Comparison of ENCODE assay signal across 8 mouse cellular contexts in genomic region chr8:3676993-3677579, GRCm38 (mm10). TPM values are rescaled to one million over a fixed set of nuclear protein-coding genes. Genes with fewer than 3 reads are reported as not detected.
A peak's percentile ranks its signal among the peaks of the same experiment; 100 is the strongest.
DNase-seq lines count a peak whose midpoint lies in the region; ATAC-seq and TF ChIP-seq lines count a peak whose summit lies in the region.

No protein-coding gene starts in this region.

- intact Hi-C loops in left cerebral cortex, postnatal 14 days (cut with DNase I) = loop anchor here (2.0 kb wide), 1 partner anchor 56 kb away; the partner anchor contains the start of genes Pet100 and Xab2

- H3K4me3 ChIP-seq in lung, adult 2 months (replicated peaks; ENCODE audit: extremely low read depth, low read depth, low read length) = peak overlapping the region; percentile 92
- peak overlapping the region; percentile 88 for H3K4me3 ChIP-seq in hindbrain, embryonic 11.5 days (ENCODE audit: low read depth, low read length)
- H3K4me3 ChIP-seq in liver, embryonic 16.5 days (ENCODE audit: low read depth, low read length) = peak overlapping the region; percentile 80
- H3K4me3 ChIP-seq in olfactory bulb, adult 2 months (ENCODE audit: insufficient read depth, low read depth, low read length) = peak overlapping the region; percentile 77

- TF ChIP-seq POLR2A in lung, adult 2 months (IDR thresholded peaks at IDR 0.05; ENCODE audit: borderline replicate concordance, extremely low read depth, low read depth, low read length) = no peak
- TF ChIP-seq POLR2A in olfactory bulb, adult 2 months (IDR thresholded peaks at IDR 0.05; ENCODE audit: insufficient read depth, low read depth, low read length) = no peak

- DNase-seq in lung, adult 2 months = no peak
- DNase-seq in lung, postnatal 25 days (ENCODE audit: low spot score) = no peak
- peak; percentile 12 for DNase-seq in embryo, embryonic 11 days
- DNase-seq in hindbrain, embryonic 11.5 days (ENCODE audit: low spot score) = no peak
- no peak for DNase-seq in left cerebral cortex, postnatal 14 days (ENCODE audit: low spot score in 2 of 2)
- no peak for DNase-seq in right cerebral cortex, adult 18-20 months

- no peaks in the 10 kb centered on the region; the same call in 1 of the 2 replicates for H3K4me1 ChIP-seq in lung, adult 2 months (ENCODE audit: control insufficient read depth, insufficient read depth, low read length)
- H3K4me1 ChIP-seq in hindbrain, embryonic 11.5 days (replicated peaks; ENCODE audit: control insufficient read depth, insufficient read depth, low read length) = no peaks in the 10 kb centered on the region
- peaks cover 21% of the 10 kb centered on the region for H3K4me1 ChIP-seq in liver, embryonic 16.5 days (ENCODE audit: control insufficient read depth, low read depth, low read length)
- H3K4me1 ChIP-seq in olfactory bulb, adult 2 months (ENCODE audit: control insufficient read depth, insufficient read depth, low read length) = peaks cover 18% of the 10 kb centered on the region; the same call in 1 of the 2 replicates

- ATAC-seq in hindbrain, embryonic 11.5 days (ENCODE audit: low FRiP score) = peak; percentile 1; the same call in 1 of the 2 replicates
- peak; percentile 5 for ATAC-seq in liver, embryonic 16.5 days (ENCODE audit: low read depth)

- no peaks in the 10 kb centered on the region for H3K9me3 ChIP-seq in hindbrain, embryonic 11.5 days (ENCODE audit: control insufficient read depth, low read length)
- no peaks in the 10 kb centered on the region for H3K9me3 ChIP-seq in liver, embryonic 16.5 days (replicated peaks; ENCODE audit: control insufficient read depth, low read length)

- TF ChIP-seq CTCF in lung, adult 2 months (IDR thresholded peaks at IDR 0.05; ENCODE audit: insufficient read depth, low read length) = no peak
- no peak for TF ChIP-seq CTCF in olfactory bulb, adult 2 months (IDR thresholded peaks at IDR 0.05; ENCODE audit: insufficient read depth, low read depth, low read length)

- WGBS in lung, adult 2 months = under 1% methylated on average over 15 of the region's 15 CpGs
- 8% methylated on average over 15 of the region's 15 CpGs for WGBS in hindbrain, embryonic 11.5 days
- WGBS in liver, embryonic 16.5 days (ENCODE audit: insufficient replicate concordance) = 2% methylated on average over 15 of the region's 15 CpGs
- under 1% methylated on average over 15 of the region's 15 CpGs for WGBS in olfactory bulb, adult 2 months

- H3K36me3 ChIP-seq in hindbrain, embryonic 11.5 days (ENCODE audit: control insufficient read depth, insufficient read depth, low read length) = 0 out of 2 replicates have a peak, but pooled peaks cover 6% of the 10 kb centered on the region
- H3K36me3 ChIP-seq in liver, embryonic 16.5 days (ENCODE audit: control insufficient read depth, insufficient read depth) = peaks cover 14% of the 10 kb centered on the region

- H3K4me2 ChIP-seq in hindbrain, embryonic 11.5 days (replicated peaks; ENCODE audit: low read depth, low read length) = peak overlapping the region; percentile 84
- H3K4me2 ChIP-seq in liver, embryonic 16.5 days (ENCODE audit: low read depth, low read length) = peak overlapping the region; percentile 82

- H3K27me3 ChIP-seq in hindbrain, embryonic 11.5 days (ENCODE audit: control insufficient read depth, insufficient read depth, low read length) = no peaks in the 10 kb centered on the region
- H3K27me3 ChIP-seq in liver, embryonic 16.5 days (ENCODE audit: control insufficient read depth, insufficient read depth, low read depth, low read length) = no peaks in the 10 kb centered on the region

- H3K9ac ChIP-seq in hindbrain, embryonic 11.5 days (ENCODE audit: low read depth, low read length) = peak overlapping the region; percentile 85
- peak overlapping the region; percentile 88 for H3K9ac ChIP-seq in liver, embryonic 16.5 days (ENCODE audit: low read depth, low read length)

- peak overlapping the region; percentile 84 for H3K27ac ChIP-seq in hindbrain, embryonic 11.5 days (ENCODE audit: low read depth, low read length)
- H3K27ac ChIP-seq in liver, embryonic 16.5 days (ENCODE audit: low read length) = peak overlapping the region; percentile 81
- no peak overlapping the region for H3K27ac ChIP-seq in olfactory bulb, adult 2 months (ENCODE audit: insufficient read depth, low read depth, low read length)

RNA-seq across cellular contexts. Expression of gene Trappc5, which starts 1.0 kb away (rescaled TPM):
- 28.5 and 28.7 TPM in 2 replicates for polyA plus RNA-seq in lung, adult 2 months (2012; rRNA removed)
- polyA plus RNA-seq in hindbrain, embryonic 11.5 days (2014; fragmentation: Nextera tagmentation; extraction: Ambion mirVana) = 34.2 and 40.8 TPM in 2 replicates
- polyA plus RNA-seq in liver, embryonic 16.5 days (2015; fragmentation: Nextera tagmentation; extraction: Ambion mirVana) = 12.9 and 13.0 TPM in 2 replicates
- not detected in 2 replicates for polyA plus RNA-seq in olfactory bulb, adult 2 months (2012; ENCODE audit: insufficient read depth, insufficient read length, low replicate concordance, missing spikeins)
- 10 to 100 TPM; 27.5 to 28.6 TPM for total RNA-seq in left cerebral cortex, postnatal 14 days (2021)

RNA-seq across cellular contexts. Expression of gene Fcor, which starts 4.9 kb away (rescaled TPM):
- polyA plus RNA-seq in lung, adult 2 months (2012; rRNA removed) = 6.5 and 17.4 TPM in 2 replicates
- polyA plus RNA-seq in hindbrain, embryonic 11.5 days (2014; fragmentation: Nextera tagmentation; extraction: Ambion mirVana) = 7.2 and 8.1 TPM in 2 replicates
- polyA plus RNA-seq in liver, embryonic 16.5 days (2015; fragmentation: Nextera tagmentation; extraction: Ambion mirVana) = 3.9 and 4.0 TPM in 2 replicates
- polyA plus RNA-seq in olfactory bulb, adult 2 months (2012; ENCODE audit: insufficient read depth, insufficient read length, low replicate concordance, missing spikeins) = not detected in 2 replicates
- 10 to 100 TPM; 16.3 to 18.6 TPM for total RNA-seq in left cerebral cortex, postnatal 14 days (2021)

RNA-seq across cellular contexts. Expression of gene Mcemp1, which starts 11.5 kb away (rescaled TPM):
- polyA plus RNA-seq in lung, adult 2 months (2012; rRNA removed) = 8.2 and 10.0 TPM in 2 replicates
- polyA plus RNA-seq in hindbrain, embryonic 11.5 days (2014; fragmentation: Nextera tagmentation; extraction: Ambion mirVana) = 0.19 TPM in 1 of 2 replicates, not detected in the other
- 7.7 and 8.2 TPM in 2 replicates for polyA plus RNA-seq in liver, embryonic 16.5 days (2015; fragmentation: Nextera tagmentation; extraction: Ambion mirVana)
- polyA plus RNA-seq in olfactory bulb, adult 2 months (2012; ENCODE audit: insufficient read depth, insufficient read length, low replicate concordance, missing spikeins) = not detected in 2 replicates
- total RNA-seq in left cerebral cortex, postnatal 14 days (2021) = under 1 TPM in 1 of 2 experiments, not detected in 1; 0.24 TPM

RNA-seq across cellular contexts. Expression of gene Fcer2a, which starts 16.9 kb away (rescaled TPM):
- polyA plus RNA-seq in lung, adult 2 months (2012; rRNA removed) = 2.7 and 12.5 TPM in 2 replicates
- 0.15 and 0.49 TPM in 2 replicates for polyA plus RNA-seq in hindbrain, embryonic 11.5 days (2014; fragmentation: Nextera tagmentation; extraction: Ambion mirVana)
- not detected in 2 replicates for polyA plus RNA-seq in liver, embryonic 16.5 days (2015; fragmentation: Nextera tagmentation; extraction: Ambion mirVana)
- polyA plus RNA-seq in olfactory bulb, adult 2 months (2012; ENCODE audit: insufficient read depth, insufficient read length, low replicate concordance, missing spikeins) = not detected in 2 replicates
- not detected for total RNA-seq in left cerebral cortex, postnatal 14 days (2021)

RNA-seq across cellular contexts. Expression of gene Retn, which starts 21.5 kb away (rescaled TPM):
- 6.2 and 10.8 TPM in 2 replicates for polyA plus RNA-seq in lung, adult 2 months (2012; rRNA removed)
- polyA plus RNA-seq in hindbrain, embryonic 11.5 days (2014; fragmentation: Nextera tagmentation; extraction: Ambion mirVana) = 0.18 TPM in 1 of 2 replicates, not detected in the other
- polyA plus RNA-seq in liver, embryonic 16.5 days (2015; fragmentation: Nextera tagmentation; extraction: Ambion mirVana) = 0.11 TPM in 1 of 2 replicates, not detected in the other
- not detected in 2 replicates for polyA plus RNA-seq in olfactory bulb, adult 2 months (2012; ENCODE audit: insufficient read depth, insufficient read length, low replicate concordance, missing spikeins)
- under 1 TPM; 0.42 to 0.53 TPM for total RNA-seq in left cerebral cortex, postnatal 14 days (2021)

Comparison
In these comparisons a context has a peak if more than half of its experiments do, and no peak if none do; other contexts are left out.
1. RNA of gene Trappc5, which starts 1.0 kb away (polyA plus RNA-seq): 34.2 to 40.8 TPM in hindbrain, embryonic 11.5 days, 28.5 to 28.7 TPM in lung, adult 2 months and 12.9 to 13.0 TPM in liver, embryonic 16.5 days; not detected in olfactory bulb, adult 2 months; every median in the first group is over 10 times any median in the second.
2. Peak in every context shown above with its lines, with median percentiles within 50 percentile points of each other: H3K4me3 ChIP-seq.